Mouse (Mus musculus) testis, adult 2 months (tissue): ENCODE measurements around the gene Thsd4.

Source experiments
- CTCF ChIP-seq: fragments of 200-500 bp; IDR thresholded peaks from 2 replicates; pipeline ENCODE4 v1.5.1; 2012; ENCODE audit warnings: low read depth, mild to moderate bottlenecking, inconsistent platforms, low read length, moderate library complexity; ENCODE audit not compliant: control insufficient read depth, insufficient read depth, insufficient replicate concordance
- POLR2A ChIP-seq: fragments of 200-500 bp; IDR thresholded peaks from 2 replicates; pipeline ENCODE4 v1.6.1; 2012; ENCODE audit warnings: low read depth, mild to moderate bottlenecking, inconsistent platforms, low read length, moderate library complexity; ENCODE audit not compliant: control insufficient read depth

DNA sequence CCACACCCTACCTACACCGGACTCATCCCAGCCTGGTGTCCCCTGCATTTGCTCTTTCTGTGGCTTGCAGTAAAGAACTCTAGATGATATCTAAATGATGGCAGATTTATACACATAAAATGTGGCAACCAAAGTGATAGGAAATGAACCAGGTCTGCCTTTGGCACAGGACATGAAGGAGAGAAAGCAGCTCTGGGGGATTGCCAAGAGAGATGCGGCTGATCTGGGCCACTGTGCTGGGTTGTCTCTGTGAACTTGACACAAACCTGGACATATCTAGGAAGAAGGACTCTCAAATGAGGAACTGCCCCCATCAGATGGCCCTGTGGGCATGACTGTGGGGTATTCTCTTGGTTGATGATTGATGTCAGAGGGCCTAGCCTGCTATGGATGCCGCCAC is 85.6 kb downstream of the Thsd4 start:
- TF ChIP-seq POLR2A (no peak), CTCF (no peak)
